Mouse (Mus musculus) hindbrain, embryonic 10.5 days (tissue): ENCODE results near the gene Syk. TPM values are rescaled to one million over a fixed set of nuclear protein-coding genes. Genes with fewer than 3 reads are reported as not detected.

ENCODE experiments used
- DNase-seq: peaks from one replicate; pipeline ENCODE4 v3.0.0-alpha.2; 2017; ENCODE audit warnings: low spot score
- H3K27ac ChIP-seq: fragments of 300-500 bp; sonication (generic); 2 replicates; pipeline ENCODE4 v1.5.1; 2016; ENCODE audit warnings: mild to moderate bottlenecking, moderate library complexity
- H3K27me3 ChIP-seq: fragments of 300-500 bp; sonication (generic); 2 replicates; pipeline ENCODE4 v1.6.1; 2016; ENCODE audit warnings: mild to moderate bottlenecking; ENCODE audit not compliant: poor library complexity, insufficient read depth, severe bottlenecking
- H3K36me3 ChIP-seq: fragments of 300-500 bp; sonication (generic); 2 replicates; pipeline ENCODE4 v1.6.1; 2016; ENCODE audit warnings: mild to moderate bottlenecking, moderate library complexity
- H3K4me1 ChIP-seq: fragments of 300-500 bp; sonication (generic); replicated peaks from 2 replicates; pipeline ENCODE4 v1.6.1; 2016; ENCODE audit warnings: mild to moderate bottlenecking
- H3K4me3 ChIP-seq: fragments of 300-500 bp; sonication (generic); 2 replicates; pipeline ENCODE4 v1.5.1; 2016; ENCODE audit warnings: mild to moderate bottlenecking, moderate library complexity
- H3K9me3 ChIP-seq: fragments of 300-500 bp; sonication (generic); 2 replicates; pipeline ENCODE4 v1.6.1; 2016; ENCODE audit warnings: mild to moderate bottlenecking, moderate library complexity
- WGBS: fragments of 180-500 bp; shearing (Covaris S2); methylation state at CpG from one replicate; pipeline ENCODE4 v1.1.7; 2016; 5-methylcytosine and 5-hydroxymethylcytosine counted together
- polyA plus RNA-seq: library from polyadenylated mRNA; unstranded; fragments of >200 nt; fragmentation: Nextera tagmentation; extraction: Ambion mirVana; gene quantifications from 2 replicates; pipeline ENCODE4 v1.2.1, GENCODE M21; 2016

The Syk gene
- polyA plus RNA-seq = 3.3 and 4.8 TPM in 2 replicates

GRCm38 (mm10) chr13:52582878-52583661 lies at the start of gene Syk:
Gene Syk, plus strand, starts transcription at chr13:52583173.
- under 1% methylated on average over 70 of the region's 70 CpGs for WGBS
- Histone ChIP-seq H3K9me3 (no peaks in the 10 kb centered on the region), H3K27ac (peak within 1 kb of the TSS; percentile 85), H3K36me3 (no peaks in the 10 kb centered on the region), H3K4me3 (peak within 1 kb of the TSS; percentile 73), H3K27me3 (peaks cover 33% of the 10 kb centered on the region), H3K4me1 (peaks cover 20% of the 10 kb centered on the region)
- DNase-seq = peak; percentile 73

- no peak overlapping the region for H3K4me3 ChIP-seq
- no peak overlapping the region for H3K27ac ChIP-seq
- H3K27me3 ChIP-seq = peaks cover 32% of the 10 kb centered on the region
- no peaks in the 10 kb centered on the region for H3K9me3 ChIP-seq
- 83% methylated on average over 5 of the region's 5 CpGs for WGBS
- no peaks in the 10 kb centered on the region for H3K36me3 ChIP-seq
- H3K4me1 ChIP-seq = peaks cover 9% of the 10 kb centered on the region
- DNase-seq = no peak
Measured at GRCm38 (mm10) chr13:52533644-52534043, 49.3 kb upstream of the Syk start.

- peaks cover 13% of the 10 kb centered on the region for H3K27me3 ChIP-seq
- peaks cover 1% of the 10 kb centered on the region for H3K4me1 ChIP-seq
- DNase-seq = peak; percentile 70
- no peak overlapping the region for H3K27ac ChIP-seq
- H3K9me3 ChIP-seq = no peaks in the 10 kb centered on the region
- H3K4me3 ChIP-seq = no peak overlapping the region
- 12% methylated on average over 4 of the region's 4 CpGs for WGBS
- no peaks in the 10 kb centered on the region for H3K36me3 ChIP-seq
Measured at GRCm38 (mm10) chr13:52535542-52535941, 47.4 kb upstream of the Syk start.

- H3K27ac ChIP-seq = no peak overlapping the region
- DNase-seq = no peak
- H3K4me3 ChIP-seq = no peak overlapping the region
- H3K9me3 ChIP-seq = no peaks in the 10 kb centered on the region
- peaks cover 6% of the 10 kb centered on the region; the same call in 1 of the 2 replicates for H3K4me1 ChIP-seq
- H3K27me3 ChIP-seq = peaks cover 12% of the 10 kb centered on the region
- H3K36me3 ChIP-seq = no peaks in the 10 kb centered on the region
- 97% methylated on average over 26 of the region's 26 CpGs for WGBS
Measured at GRCm38 (mm10) chr13:52537754-52538587, 45.0 kb upstream of the Syk start.

GRCm38 (mm10) chr13:52538588-52539116 lies 44.3 kb upstream of the Syk start:
- WGBS = 93% methylated on average over 9 of the region's 9 CpGs
- H3K4me3 ChIP-seq = no peak overlapping the region

GRCm38 (mm10) chr13:52539461-52539860 lies 43.5 kb upstream of the Syk start:
- Histone ChIP-seq H3K9me3 (no peaks in the 10 kb centered on the region), H3K4me1 (peaks cover 7% of the 10 kb centered on the region; the same call in 1 of the 2 replicates), H3K27ac (no peak overlapping the region), H3K27me3 (peaks cover 3% of the 10 kb centered on the region; the same call in 1 of the 2 replicates), H3K4me3 (no peak overlapping the region), H3K36me3 (no peaks in the 10 kb centered on the region)
- no peak for DNase-seq
- 84% methylated on average over 6 of the region's 6 CpGs for WGBS

More at GRCm38 (mm10) chr13:52538588-52539116, 44.3 kb upstream of the Syk start:
- Histone ChIP-seq H3K9me3 (no peaks in the 10 kb centered on the region), H3K4me1 (peaks cover 7% of the 10 kb centered on the region; the same call in 1 of the 2 replicates), H3K27me3 (peaks cover 11% of the 10 kb centered on the region), H3K36me3 (no peaks in the 10 kb centered on the region), H3K27ac (no peak overlapping the region)
- no peak for DNase-seq

- H3K27ac ChIP-seq = no peak overlapping the region
- no peaks in the 10 kb centered on the region for H3K9me3 ChIP-seq
- peaks cover 7% of the 10 kb centered on the region; the same call in 1 of the 2 replicates for H3K4me1 ChIP-seq
- H3K36me3 ChIP-seq = no peaks in the 10 kb centered on the region
- no peak overlapping the region for H3K4me3 ChIP-seq
- DNase-seq = no peak
- H3K27me3 ChIP-seq = no peaks in the 10 kb centered on the region
- WGBS = 83% methylated on average over 5 of the region's 5 CpGs
Measured at GRCm38 (mm10) chr13:52541385-52542035, 41.5 kb upstream of the Syk start.

GRCm38 (mm10) chr13:52542036-52542526 lies 40.9 kb upstream of the Syk start:
- DNase-seq = no peak
- Histone ChIP-seq H3K27me3 (no peaks in the 10 kb centered on the region), H3K4me3 (no peak overlapping the region), H3K36me3 (no peaks in the 10 kb centered on the region), H3K9me3 (no peaks in the 10 kb centered on the region), H3K27ac (no peak overlapping the region), H3K4me1 (peaks cover 7% of the 10 kb centered on the region; the same call in 1 of the 2 replicates)
- WGBS = 77% methylated on average over 8 of the region's 8 CpGs

GRCm38 (mm10) chr13:52542636-52543035 lies 40.3 kb upstream of the Syk start:
- Histone ChIP-seq H3K9me3 (no peaks in the 10 kb centered on the region), H3K27me3 (no peaks in the 10 kb centered on the region), H3K4me1 (peaks cover 7% of the 10 kb centered on the region; the same call in 1 of the 2 replicates), H3K36me3 (no peaks in the 10 kb centered on the region), H3K27ac (no peak overlapping the region), H3K4me3 (no peak overlapping the region)
- WGBS = 66% methylated on average over 4 of the region's 4 CpGs
- no peak for DNase-seq

- Histone ChIP-seq H3K4me3 (no peak overlapping the region), H3K4me1 (peaks cover 7% of the 10 kb centered on the region; the same call in 1 of the 2 replicates), H3K27ac (no peak overlapping the region), H3K9me3 (0 out of 2 replicates have a peak, but pooled peaks cover 3% of the 10 kb centered on the region), H3K36me3 (no peaks in the 10 kb centered on the region), H3K27me3 (no peaks in the 10 kb centered on the region)
- 92% methylated on average over 6 of the region's 6 CpGs for WGBS
- no peak for DNase-seq
Measured at GRCm38 (mm10) chr13:52546288-52546687, 36.7 kb upstream of the Syk start.

GRCm38 (mm10) chr13:52550690-52551193 lies 32.2 kb upstream of the Syk start:
- Histone ChIP-seq H3K27ac (no peak overlapping the region), H3K9me3 (0 out of 2 replicates have a peak, but pooled peaks cover 3% of the 10 kb centered on the region), H3K4me3 (no peak overlapping the region), H3K4me1 (no peaks in the 10 kb centered on the region), H3K27me3 (no peaks in the 10 kb centered on the region), H3K36me3 (no peaks in the 10 kb centered on the region)
- DNase-seq = no peak
- 81% methylated on average over 5 of the region's 5 CpGs for WGBS

- Histone ChIP-seq H3K27me3 (no peaks in the 10 kb centered on the region), H3K27ac (0 out of 2 replicates have a peak overlapping the region, but pooled peaks have one; percentile 16), H3K4me1 (no peaks in the 10 kb centered on the region), H3K9me3 (0 out of 2 replicates have a peak, but pooled peaks cover 3% of the 10 kb centered on the region), H3K36me3 (no peaks in the 10 kb centered on the region), H3K4me3 (no peak overlapping the region)
- DNase-seq = no peak
- WGBS = 86% methylated on average over 9 of the region's 9 CpGs
Measured at GRCm38 (mm10) chr13:52551275-52551674, 31.7 kb upstream of the Syk start.
